Mouse (Mus musculus) ES-E14 (cell line): ENCODE data around the gene Fer1l4. TPM values are rescaled to one million over a fixed set of nuclear protein-coding genes. Genes with fewer than 3 reads are reported as not detected.

ENCODE experiments used
- DNase-seq: peaks from one replicate; pipeline ENCODE4 v3.0.0-alpha.2; 2013; ENCODE audit warnings: low read depth, low spot score
- H3K27ac ChIP-seq: 2 replicates; pipeline ENCODE4 v1.5.1; 2012; ENCODE audit warnings: low read depth, mild to moderate bottlenecking, low read length, moderate library complexity, mixed read lengths; ENCODE audit not compliant: poor library complexity, insufficient read depth, severe bottlenecking
- H3K36me3 ChIP-seq: 2 replicates; pipeline ENCODE4 v1.6.1; 2012; ENCODE audit warnings: mild to moderate bottlenecking, low read length, moderate library complexity, mixed read lengths; ENCODE audit not compliant: control insufficient read depth, poor library complexity, insufficient read depth, severe bottlenecking
- H3K4me1 ChIP-seq, 2 experiments: fragments of 150-350 bp in 1 of 2; sonication (generic) in 1 of 2; 2 replicates each; pipeline ENCODE4 v1.6.1; 2012; ENCODE audit warnings: low read length in 2 of 2, mild to moderate bottlenecking in 1 of 2, mixed read lengths in 1 of 2; ENCODE audit not compliant: control insufficient read depth in 2 of 2, insufficient read depth in 2 of 2, poor library complexity in 1 of 2
- H3K4me3 ChIP-seq, 2 experiments: fragments of 150-350 bp in 1 of 2; sonication (generic) in 1 of 2; 2 replicates each; pipeline ENCODE4 v1.5.1; 2012; ENCODE audit warnings: low read length in 2 of 2, low read depth in 1 of 2, mild to moderate bottlenecking in 1 of 2, mixed read lengths in 1 of 2; ENCODE audit not compliant: insufficient read depth in 1 of 2, poor library complexity in 1 of 2, severe bottlenecking in 1 of 2
- H3K9ac ChIP-seq: 2 replicates; pipeline ENCODE4 v1.6.1; 2012; ENCODE audit warnings: low read depth, mild to moderate bottlenecking, low read length, mixed read lengths; ENCODE audit not compliant: poor library complexity, insufficient read depth, severe bottlenecking
- H3K9me3 ChIP-seq: fragments of 150-350 bp; sonication (generic); 2 replicates; pipeline ENCODE4 v1.6.1; 2012; ENCODE audit warnings: low read depth, mild to moderate bottlenecking, low read length; ENCODE audit not compliant: control insufficient read depth, insufficient read depth
- CHD2 ChIP-seq: IDR thresholded peaks from 2 replicates; pipeline ENCODE4 v1.6.1; 2014; ENCODE audit warnings: mild to moderate bottlenecking, low read depth, low read length, inconsistent platforms
- HCFC1 ChIP-seq: IDR thresholded peaks from 2 replicates; pipeline ENCODE4 v1.6.1; 2012; ENCODE audit warnings: low read length, inconsistent platforms, borderline replicate concordance; ENCODE audit not compliant: insufficient read depth
- MAFK ChIP-seq: IDR thresholded peaks from 2 replicates; pipeline ENCODE4 v1.6.1; 2014; ENCODE audit warnings: mild to moderate bottlenecking, low read depth, low read length, inconsistent platforms; ENCODE audit not compliant: insufficient read depth
- ZC3H11A ChIP-seq: IDR thresholded peaks from 2 replicates; pipeline ENCODE4 v1.6.1; 2012; ENCODE audit warnings: low read depth, mild to moderate bottlenecking, inconsistent platforms, low read length, borderline replicate concordance
- ZNF384 ChIP-seq: IDR thresholded peaks from 2 replicates; pipeline ENCODE4 v1.6.1; 2012; ENCODE audit warnings: low read depth, low read length, inconsistent platforms
- in situ Hi-C, 2 experiments: fragments of 600-800 bp; cut with MboI; formaldehyde crosslinking; loops; one replicate each; pipeline ENCODE4 v1.15.1; 2025; ENCODE audit warnings: low sequenced_read_pairs in 2 of 2, inconsistent platforms in 1 of 2; ENCODE audit not compliant: unreplicated experiment in 2 of 2
- total RNA-seq: library from RNA; depleted of rRNA; stranded (reverse); fragments of 300-350 nt; gene quantifications from 2 replicates; pipeline ENCODE4 v1.2.3, GENCODE M21; 2012

The Fer1l4 gene
- total RNA-seq, 1 experiment = 0.22 TPM

DNA sequence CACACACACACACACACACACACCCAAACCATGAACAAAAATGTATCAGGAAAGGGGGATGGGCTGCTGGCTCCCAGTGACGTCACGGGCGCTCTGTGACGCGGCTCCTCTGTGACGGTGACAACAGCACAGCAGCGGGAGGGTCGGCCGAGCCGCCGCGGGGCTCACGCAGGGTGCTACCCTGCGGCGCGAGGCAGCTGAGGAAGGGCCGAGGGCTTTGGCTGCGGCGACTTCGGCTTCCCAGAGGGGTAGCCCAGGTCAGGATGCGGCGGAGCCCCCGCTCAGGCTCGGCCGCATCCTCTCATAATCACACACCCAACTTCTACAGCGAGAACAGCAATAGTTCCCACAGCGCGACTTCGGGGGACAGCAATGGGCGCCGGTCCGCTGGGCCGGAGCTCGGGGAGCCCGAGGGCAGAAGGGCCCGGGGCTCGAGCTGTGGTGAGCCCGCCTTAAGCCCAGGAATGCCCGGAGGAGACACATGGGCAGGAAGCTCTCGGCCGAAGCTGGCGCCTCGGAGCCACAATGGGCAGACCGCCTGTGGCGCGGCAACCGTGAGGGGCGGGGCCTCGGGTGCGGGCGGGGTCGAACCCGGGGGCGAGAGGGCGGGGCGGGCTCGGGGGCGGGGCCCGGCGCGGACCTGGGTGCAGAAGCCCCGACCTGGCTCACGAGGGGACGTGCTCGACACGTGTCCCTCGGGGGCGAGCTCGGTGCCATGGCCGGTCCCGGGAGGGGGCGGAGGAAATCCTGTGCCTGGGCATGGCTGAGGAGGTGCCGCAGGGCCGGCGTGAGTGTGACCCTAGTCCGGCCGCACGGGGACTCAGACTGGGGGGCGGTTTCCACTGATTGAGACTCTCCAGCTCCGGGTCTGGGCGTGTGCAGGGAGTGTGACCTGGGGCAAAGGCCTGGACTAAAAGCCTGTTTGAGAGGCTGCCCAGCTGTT is 12.6 kb upstream of the Fer1l4 start, which contains the start of gene Spag4:
Gene Spag4, plus strand, starts transcription at position 77 of the 943 bp plus-strand sequence.
- DNase-seq = peak; percentile 69
- in situ Hi-C loops = no loop called here
- Histone ChIP-seq H3K36me3 (0 out of 2 replicates have a peak, but pooled peaks cover 4% of the 10 kb centered on the region), H3K9me3 (no peaks in the 10 kb centered on the region), H3K9ac (peak within 1 kb of the TSS; percentile 76), H3K4me3 (peak within 1 kb of the TSS; percentile 83 to 100), H3K4me1 (peaks cover 0 to 2% of the 10 kb centered on the region in 2 experiments; a peak in 1 of 4 replicates), H3K27ac (0 out of 2 replicates have a peak within 1 kb of the TSS, but pooled peaks have one; percentile 29)
- TF ChIP-seq ZC3H11A (no peak), CHD2 (no peak), ZNF384 (no peak), HCFC1 (no peak), MAFK (no peak)

DNA sequence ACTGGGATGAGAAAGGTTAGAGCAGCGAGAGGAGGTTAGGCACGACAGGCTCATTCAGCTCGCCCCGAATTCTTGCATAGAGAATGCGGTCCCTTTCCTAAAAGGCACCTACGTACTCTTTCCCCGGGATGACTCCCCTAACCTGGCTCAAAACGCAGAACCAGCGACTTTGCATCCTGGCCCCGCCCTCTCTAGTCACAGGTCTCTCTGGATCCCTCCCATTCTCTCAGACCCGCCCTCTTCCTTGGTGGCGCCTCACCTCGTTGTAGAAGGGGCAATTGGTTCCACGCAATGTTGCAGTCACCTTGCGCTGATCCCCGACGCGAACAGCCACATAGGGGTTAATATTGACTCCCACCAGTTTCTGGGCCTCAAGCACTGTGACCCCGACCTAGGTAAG is 4.8 kb downstream of the Fer1l4 start:
- in situ Hi-C loops = no loop called here

DNA sequence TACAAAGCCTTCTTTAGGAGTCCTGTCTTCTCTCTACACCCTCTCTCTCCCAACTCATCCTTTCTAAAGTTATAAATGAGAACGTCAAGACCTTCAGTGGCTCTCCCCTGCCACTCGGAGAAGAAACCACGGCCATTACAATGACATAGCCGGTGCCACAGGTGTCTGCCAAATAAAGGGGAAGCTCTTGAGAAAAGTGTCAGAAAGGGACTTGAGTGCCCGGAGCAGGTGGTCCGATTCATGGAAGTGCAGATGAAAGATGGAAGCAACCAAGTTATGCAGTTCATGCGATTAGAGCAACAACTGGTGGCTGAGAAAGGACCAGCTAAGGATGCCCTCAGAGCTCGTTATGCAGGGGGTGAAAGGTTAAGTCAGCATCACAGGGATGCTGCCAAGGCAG is 9.8 kb downstream of the Fer1l4 start:
- no peak overlapping the region for H3K4me3 ChIP-seq
- H3K9ac ChIP-seq = no peak overlapping the region
- DNase-seq = no peak
- in situ Hi-C loops = no loop called here
- H3K36me3 ChIP-seq = no peaks in the 10 kb centered on the region
- TF ChIP-seq HCFC1 (no peak), CHD2 (no peak), ZC3H11A (no peak), MAFK (no peak), ZNF384 (no peak)
- H3K9me3 ChIP-seq = no peaks in the 10 kb centered on the region
- no peak overlapping the region for H3K27ac ChIP-seq
- peaks cover 0 to 4% of the 10 kb centered on the region in 2 experiments; a peak in 1 of 4 replicates for H3K4me1 ChIP-seq

More for the DNA sequence above, 4.8 kb downstream of the Fer1l4 start:
- H3K4me1 ChIP-seq = peaks cover 0 to 4% of the 10 kb centered on the region in 2 experiments; a peak in 1 of 4 replicates
- no peak for TF ChIP-seq MAFK
- TF ChIP-seq CHD2 = no peak
- no peak for TF ChIP-seq ZNF384
- no peak for TF ChIP-seq HCFC1
- TF ChIP-seq ZC3H11A = no peak
- no peak overlapping the region; a peak in 1 of 4 replicates for H3K4me3 ChIP-seq
- H3K36me3 ChIP-seq = no peaks in the 10 kb centered on the region
- no peaks in the 10 kb centered on the region for H3K9me3 ChIP-seq
- H3K27ac ChIP-seq = no peak overlapping the region
- peak; percentile 51 for DNase-seq
- H3K9ac ChIP-seq = 0 out of 2 replicates have a peak overlapping the region, but pooled peaks have one; percentile 1

DNA sequence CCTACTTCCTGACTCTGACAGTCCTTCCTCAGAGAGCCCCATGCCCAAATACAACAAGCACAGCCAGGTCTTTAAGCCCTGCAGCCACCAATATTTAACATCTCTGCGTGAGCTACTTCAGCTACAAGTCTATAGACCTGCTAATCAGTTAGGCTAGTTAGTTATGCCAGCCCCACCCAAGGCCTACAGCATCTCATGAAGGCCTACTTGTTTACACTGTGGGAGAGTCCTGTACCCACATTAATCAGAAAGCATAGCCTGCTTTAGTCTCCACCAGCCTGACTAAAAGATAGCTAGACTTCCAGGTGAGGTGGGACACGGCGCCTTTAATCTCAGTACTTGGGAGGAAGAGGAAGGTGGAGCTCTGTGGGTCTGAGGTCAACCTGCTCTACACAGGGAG is 13.4 kb downstream of the Fer1l4 start:
- in situ Hi-C loops = no loop called here
- H3K4me3 ChIP-seq = no peak overlapping the region

More for the DNA sequence above, 13.4 kb downstream of the Fer1l4 start:
- peaks cover 0 to 4% of the 10 kb centered on the region in 2 experiments; a peak in 1 of 4 replicates for H3K4me1 ChIP-seq
- no peak for TF ChIP-seq ZNF384
- no peak for TF ChIP-seq ZC3H11A
- TF ChIP-seq CHD2 = no peak
- TF ChIP-seq MAFK = no peak
- no peak for TF ChIP-seq HCFC1
- no peak overlapping the region for H3K27ac ChIP-seq
- no peaks in the 10 kb centered on the region for H3K9me3 ChIP-seq
- H3K9ac ChIP-seq = no peak overlapping the region
- H3K36me3 ChIP-seq = no peaks in the 10 kb centered on the region
- DNase-seq = no peak
